Mouse (Mus musculus): Measurements from ENCODE around the gene Usp37. TPM values are rescaled to one million over a fixed set of nuclear protein-coding genes. Genes with fewer than 3 reads are reported as not detected.

Usp37 gene
- polyA plus RNA-seq, 1 experiment from 2014 or later, result 28.1 TPM

DNA sequence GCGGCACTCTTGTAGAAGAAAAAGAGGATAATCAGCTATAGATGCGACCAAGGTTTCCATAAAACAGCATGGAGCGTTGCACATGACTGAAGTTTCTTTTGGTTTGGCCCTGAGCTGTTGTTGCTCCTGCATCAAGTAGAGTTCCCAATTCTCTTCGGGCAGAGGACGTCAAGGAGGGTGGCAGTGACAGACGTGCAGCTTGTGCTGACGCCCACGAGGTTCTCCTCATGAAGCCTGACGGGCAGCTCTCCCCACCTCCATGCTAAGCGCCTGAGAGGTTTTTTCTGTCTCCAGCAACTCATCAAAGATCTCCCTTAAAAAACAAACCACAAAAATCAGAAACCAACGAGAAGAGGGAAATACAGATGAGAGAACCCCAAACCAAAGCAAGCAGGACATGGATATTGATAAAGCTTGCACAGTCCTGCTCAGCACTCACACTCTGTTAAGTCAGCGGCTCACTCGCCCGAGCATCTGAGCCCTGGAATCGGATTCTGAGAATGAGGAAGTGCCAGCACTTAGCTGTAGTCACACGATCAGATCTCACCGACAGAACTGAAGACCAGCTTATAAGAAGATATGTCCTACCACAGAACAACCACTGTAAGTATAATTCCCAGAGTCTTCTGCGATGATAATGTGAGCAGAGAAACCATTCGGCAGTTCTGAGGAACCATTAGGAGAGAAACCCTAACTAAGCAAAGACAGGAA is 104.8 kb downstream of the Usp37 start:
- ATAC-seq (ENCODE audit: low FRiP score), result no peak
- 90% methylated on average over 19 of the region's 19 CpGs for WGBS
- Histone ChIP-seq H3K27me3 (no peaks in the 10 kb centered on the region), H3K27ac (no peak overlapping the region), H3K4me3 (no peak overlapping the region), H3K9ac (no peak overlapping the region), H3K9me3 (no peaks in the 10 kb centered on the region), H3K36me3 (peaks cover 69% of the 10 kb centered on the region), H3K4me2 (no peak overlapping the region), H3K4me1 (replicated peaks) (no peaks in the 10 kb centered on the region)

DNA sequence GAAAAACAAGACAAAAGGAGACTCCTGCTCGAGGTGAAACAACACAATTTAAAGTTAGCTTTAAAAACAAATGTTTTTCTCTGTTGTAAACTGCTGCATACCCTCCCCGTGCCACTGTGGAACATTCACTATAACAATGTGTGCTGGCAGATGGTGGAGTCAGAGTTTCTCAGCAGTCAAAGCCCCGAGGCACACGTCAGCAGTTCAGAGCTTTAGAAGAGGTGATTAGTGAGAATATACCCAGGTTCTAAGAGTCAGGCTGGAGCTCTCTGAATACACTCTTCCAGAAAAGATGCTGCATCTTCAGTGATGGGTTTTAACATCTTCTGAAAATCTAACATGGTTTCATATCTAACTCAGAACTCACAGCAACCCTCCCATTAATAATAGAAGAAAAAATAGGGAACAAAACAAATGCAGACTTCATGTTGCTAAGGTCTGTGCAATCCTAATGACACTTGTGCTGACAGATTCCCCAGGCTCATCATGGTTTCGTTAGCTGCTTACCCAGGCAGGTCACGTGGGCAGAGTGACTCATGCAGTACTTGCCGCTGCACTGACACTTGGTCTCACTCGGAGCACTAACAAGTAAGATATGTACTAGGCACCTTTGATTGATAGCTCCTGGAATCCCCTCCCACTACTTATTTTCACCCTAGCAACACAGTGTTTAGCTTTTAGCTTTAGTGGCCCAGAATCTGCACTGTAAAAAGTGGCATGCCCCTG is 106.2 kb downstream of the Usp37 start:
- H3K9ac ChIP-seq, result no peak overlapping the region
- H3K27ac ChIP-seq, result peak overlapping the region; percentile 35; the same call in 1 of the 2 replicates
- no peaks in the 10 kb centered on the region for H3K27me3 ChIP-seq
- ATAC-seq (ENCODE audit: low FRiP score), result no peak
- H3K9me3 ChIP-seq, result no peaks in the 10 kb centered on the region
- WGBS, result 77% methylated on average over 8 of the region's 8 CpGs
- no peaks in the 10 kb centered on the region for H3K4me1 ChIP-seq (replicated peaks)
- H3K4me3 ChIP-seq, result no peak overlapping the region
- no peak overlapping the region for H3K4me2 ChIP-seq
- peaks cover 72% of the 10 kb centered on the region for H3K36me3 ChIP-seq

DNA sequence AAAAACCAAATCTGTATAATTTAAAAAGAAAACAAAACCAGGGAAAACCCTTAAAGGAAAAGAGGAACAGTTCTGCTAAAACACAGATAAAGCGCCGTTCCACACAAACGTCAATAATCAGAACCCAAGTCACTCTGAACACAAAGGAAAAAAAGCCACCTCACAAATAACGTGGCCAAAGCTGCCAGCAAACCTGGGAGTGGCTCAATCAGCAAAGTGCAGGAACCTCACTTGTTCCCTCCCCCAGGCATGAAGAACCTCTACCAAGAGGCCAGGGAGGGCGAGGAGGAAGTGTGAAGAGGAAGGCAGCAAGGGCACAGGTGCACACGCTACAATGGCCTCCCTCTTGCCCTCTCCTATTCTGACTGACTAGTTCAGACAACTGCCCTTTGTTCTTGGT is 108.5 kb downstream of the Usp37 start:
- no peak for ATAC-seq (ENCODE audit: low FRiP score)
- 91% methylated on average over 6 of the region's 6 CpGs for WGBS
- H3K4me1 ChIP-seq (replicated peaks), result no peaks in the 10 kb centered on the region
- no peaks in the 10 kb centered on the region for H3K9me3 ChIP-seq
- peaks cover 56% of the 10 kb centered on the region for H3K36me3 ChIP-seq
- no peak overlapping the region for H3K4me3 ChIP-seq
- H3K27me3 ChIP-seq, result no peaks in the 10 kb centered on the region
- no peak overlapping the region for H3K9ac ChIP-seq
- H3K4me2 ChIP-seq, result no peak overlapping the region
- no peak overlapping the region for H3K27ac ChIP-seq

DNA sequence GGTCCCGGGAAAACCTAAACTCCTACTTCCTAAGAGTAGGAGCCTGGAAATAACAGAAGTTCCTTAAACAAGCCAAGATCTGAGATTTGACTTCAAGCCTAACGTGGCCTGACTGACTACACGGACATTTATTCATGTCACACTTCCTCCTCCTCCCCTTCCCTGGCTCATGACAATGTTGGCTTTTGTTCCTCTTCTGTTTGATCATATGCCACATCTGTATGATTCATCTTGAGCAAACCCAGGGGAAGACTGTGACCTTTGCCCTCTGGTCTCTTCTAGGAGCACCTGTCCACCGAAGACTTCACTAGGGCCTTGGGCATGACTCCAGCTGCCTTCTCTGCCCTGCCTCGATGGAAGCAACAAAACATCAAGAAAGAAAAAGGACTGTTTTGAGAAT is 109.5 kb downstream of the Usp37 start:
- no peak overlapping the region for H3K4me3 ChIP-seq
- no peaks in the 10 kb centered on the region for H3K4me1 ChIP-seq (replicated peaks)
- H3K27me3 ChIP-seq, result no peaks in the 10 kb centered on the region
- H3K9me3 ChIP-seq, result no peaks in the 10 kb centered on the region
- ATAC-seq (ENCODE audit: low FRiP score), result no peak
- no peak overlapping the region for H3K9ac ChIP-seq
- H3K36me3 ChIP-seq, result peaks cover 48% of the 10 kb centered on the region
- no peak overlapping the region for H3K27ac ChIP-seq
- H3K4me2 ChIP-seq, result no peak overlapping the region
- WGBS, result 74% methylated on average over 5 of the region's 5 CpGs

DNA sequence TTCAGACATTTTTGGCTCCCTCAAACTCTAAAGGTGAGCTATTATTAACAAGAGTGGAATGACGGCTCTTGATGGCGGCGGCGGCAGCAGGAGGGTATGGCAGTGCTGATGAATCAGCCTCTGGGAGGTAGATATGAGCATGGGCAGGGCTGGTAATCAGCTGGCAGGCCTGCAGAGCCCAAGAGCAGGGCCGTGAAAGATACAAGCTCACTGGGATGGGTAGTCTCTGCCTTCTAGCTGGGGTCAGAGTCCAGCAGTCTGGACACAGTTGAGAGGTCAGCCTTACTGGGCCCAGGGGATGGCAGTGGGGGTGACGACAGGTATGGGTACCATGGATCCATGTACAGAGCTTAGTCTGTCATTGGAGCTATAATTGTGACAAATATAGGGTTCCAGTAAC is 110.9 kb downstream of the Usp37 start:
- H3K4me3 ChIP-seq, result no peak overlapping the region
- WGBS, result 86% methylated on average over 6 of the region's 6 CpGs

DNA sequence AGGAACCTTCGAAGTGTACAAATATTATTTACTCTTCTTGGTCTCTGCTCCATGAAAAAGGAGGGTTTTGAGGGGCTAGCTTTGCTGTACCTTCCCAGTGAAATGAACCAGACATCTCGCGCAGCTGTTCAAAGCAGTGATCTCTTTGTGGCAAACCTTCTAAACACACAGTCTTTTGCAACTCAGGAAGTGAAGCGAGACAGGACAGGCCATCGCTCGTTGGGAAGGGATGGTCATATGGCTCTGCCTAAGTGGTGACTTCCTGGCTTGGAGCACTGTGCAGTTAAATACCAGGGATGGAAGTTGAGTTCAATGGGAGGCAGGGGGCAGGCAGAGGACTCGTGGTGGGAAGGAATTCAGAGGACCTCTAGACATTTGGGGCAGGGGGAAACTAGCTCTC is 118.2 kb downstream of the Usp37 start:
- H3K27me3 ChIP-seq, result no peaks in the 10 kb centered on the region
- H3K36me3 ChIP-seq, result no peaks in the 10 kb centered on the region
- H3K4me1 ChIP-seq (replicated peaks), result peaks cover 6% of the 10 kb centered on the region; the same call in 1 of the 2 replicates
- H3K4me2 ChIP-seq, result no peak overlapping the region
- no peak overlapping the region for H3K4me3 ChIP-seq
- 77% methylated on average over 7 of the region's 7 CpGs for WGBS
- H3K27ac ChIP-seq, result no peak overlapping the region
- no peak for ATAC-seq (ENCODE audit: low FRiP score)
- no peaks in the 10 kb centered on the region for H3K9me3 ChIP-seq
- no peak overlapping the region for H3K9ac ChIP-seq

More for the DNA sequence above, 110.9 kb downstream of the Usp37 start:
- Histone ChIP-seq H3K4me1 (replicated peaks) (no peaks in the 10 kb centered on the region), H3K36me3 (peaks cover 35% of the 10 kb centered on the region), H3K27me3 (no peaks in the 10 kb centered on the region), H3K27ac (no peak overlapping the region), H3K9ac (no peak overlapping the region), H3K9me3 (no peaks in the 10 kb centered on the region), H3K4me2 (no peak overlapping the region)
- no peak for ATAC-seq (ENCODE audit: low FRiP score)

DNA sequence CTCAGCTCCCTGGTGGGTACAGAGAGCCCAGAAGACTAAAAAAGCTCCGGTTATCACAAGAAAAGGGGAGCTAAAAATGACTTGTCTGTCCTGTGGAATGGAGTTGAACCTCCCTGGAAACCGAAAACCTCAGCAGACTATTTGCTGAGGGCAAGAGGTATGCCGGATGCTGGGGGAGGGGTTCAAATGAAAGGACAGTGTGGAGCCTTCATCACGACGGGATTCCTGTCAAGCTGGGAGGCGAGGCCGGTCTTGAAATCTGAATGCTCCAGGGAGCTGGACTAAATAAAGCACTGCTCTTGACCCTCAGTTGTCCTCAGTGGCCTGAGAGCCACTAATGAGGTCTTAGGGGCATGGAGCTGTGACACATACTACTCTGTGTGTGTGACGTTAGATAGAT is 120.9 kb downstream of the Usp37 start:
- ATAC-seq (ENCODE audit: low FRiP score), result no peak
- Histone ChIP-seq H3K9ac (no peak overlapping the region), H3K4me2 (no peak overlapping the region), H3K9me3 (no peaks in the 10 kb centered on the region), H3K27ac (no peak overlapping the region), H3K36me3 (no peaks in the 10 kb centered on the region), H3K4me3 (no peak overlapping the region), H3K27me3 (no peaks in the 10 kb centered on the region), H3K4me1 (replicated peaks) (peaks cover 11% of the 10 kb centered on the region; the same call in 1 of the 2 replicates)
- WGBS, result 24% methylated on average over 8 of the region's 8 CpGs

DNA sequence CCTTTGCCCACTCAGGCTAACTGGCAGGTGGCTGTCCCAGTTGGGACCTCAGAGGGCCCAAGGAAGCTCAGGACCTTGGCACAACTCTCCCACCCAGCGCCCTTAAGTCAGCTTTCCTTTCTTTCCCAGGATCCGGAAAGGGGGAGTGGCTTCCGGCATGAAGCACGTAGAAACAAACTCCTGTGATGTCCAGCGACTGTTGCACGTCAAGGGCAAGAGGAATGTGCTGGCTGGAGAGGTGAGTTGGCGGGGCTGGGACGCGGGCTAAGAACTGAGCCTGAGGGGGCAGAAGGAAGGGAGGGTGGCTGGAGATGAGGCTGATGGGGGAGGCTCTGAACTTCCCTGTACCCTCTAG is 124.7 kb downstream of the Usp37 start:
- no peak overlapping the region for H3K4me3 ChIP-seq
- WGBS, result 83% methylated on average over 9 of the region's 9 CpGs
- peaks cover 11% of the 10 kb centered on the region; the same call in 1 of the 2 replicates for H3K4me1 ChIP-seq (replicated peaks)
- no peaks in the 10 kb centered on the region for H3K9me3 ChIP-seq
- no peak for ATAC-seq (ENCODE audit: low FRiP score)
- no peaks in the 10 kb centered on the region for H3K27me3 ChIP-seq
- H3K9ac ChIP-seq, result no peak overlapping the region
- H3K27ac ChIP-seq, result no peak overlapping the region
- no peaks in the 10 kb centered on the region for H3K36me3 ChIP-seq
- no peak overlapping the region for H3K4me2 ChIP-seq

DNA sequence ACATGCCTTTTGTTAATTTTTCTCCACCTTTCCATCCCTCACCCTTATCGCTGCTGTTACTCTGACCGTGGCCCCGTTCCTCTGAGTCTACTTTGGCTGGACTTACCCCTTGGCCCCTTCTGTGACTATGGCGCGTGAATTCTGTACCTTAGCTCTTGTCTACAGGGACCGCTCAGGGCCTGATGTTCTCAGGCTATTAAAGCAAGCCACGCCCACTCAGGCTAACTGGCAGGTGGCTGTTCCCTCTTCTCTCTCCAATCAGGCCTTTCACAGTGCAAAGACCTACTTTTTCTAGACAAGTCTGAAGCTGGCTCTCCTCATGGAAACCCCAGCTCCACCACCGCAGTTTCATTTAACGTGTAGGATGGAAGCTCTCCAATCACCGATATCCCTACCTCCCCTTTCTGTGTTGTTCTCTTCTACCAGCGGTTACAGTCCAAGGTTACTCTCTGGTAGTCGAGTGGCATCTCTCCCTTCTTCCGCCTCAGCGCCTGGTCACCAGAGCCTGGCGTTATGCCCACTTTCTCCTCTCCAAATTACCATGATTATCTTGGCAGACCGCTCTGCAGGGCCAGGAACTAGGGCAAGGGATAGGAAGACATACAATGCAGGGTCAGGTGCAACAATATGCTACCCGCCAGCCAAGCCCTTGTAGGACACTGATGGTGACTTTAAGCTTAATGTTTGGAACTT is 125.2 kb downstream of the Usp37 start:
- 80% methylated on average over 17 of the region's 17 CpGs for WGBS
- H3K9me3 ChIP-seq, result no peaks in the 10 kb centered on the region
- no peaks in the 10 kb centered on the region for H3K36me3 ChIP-seq
- no peaks in the 10 kb centered on the region for H3K27me3 ChIP-seq
- no peak for ATAC-seq (ENCODE audit: low FRiP score)
- H3K27ac ChIP-seq, result no peak overlapping the region
- no peak overlapping the region for H3K9ac ChIP-seq
- H3K4me2 ChIP-seq, result no peak overlapping the region
- peaks cover 11% of the 10 kb centered on the region; the same call in 1 of the 2 replicates for H3K4me1 ChIP-seq (replicated peaks)
- no peak overlapping the region for H3K4me3 ChIP-seq

DNA sequence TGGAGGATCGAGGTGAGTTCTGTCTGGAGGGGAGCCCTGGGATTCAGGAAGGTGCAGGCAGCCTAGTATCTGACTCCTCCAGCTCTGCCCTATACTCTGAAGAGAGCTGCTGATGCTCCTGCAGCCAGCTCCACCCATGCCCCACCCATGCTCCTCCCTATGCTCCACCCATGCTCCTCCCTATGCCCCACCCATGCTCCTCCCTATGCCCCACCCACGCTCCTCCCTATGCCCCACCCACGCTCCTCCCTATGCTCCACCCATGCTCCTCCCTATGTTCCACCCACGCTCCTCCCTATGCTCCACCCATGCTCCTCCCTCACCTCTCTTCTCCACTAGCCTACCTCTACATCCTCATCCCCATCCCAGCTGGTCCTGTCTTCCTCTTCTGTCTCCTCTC is 128.9 kb downstream of the Usp37 start:
- no peak overlapping the region for H3K4me2 ChIP-seq
- no peaks in the 10 kb centered on the region for H3K9me3 ChIP-seq
- H3K9ac ChIP-seq, result no peak overlapping the region

DNA sequence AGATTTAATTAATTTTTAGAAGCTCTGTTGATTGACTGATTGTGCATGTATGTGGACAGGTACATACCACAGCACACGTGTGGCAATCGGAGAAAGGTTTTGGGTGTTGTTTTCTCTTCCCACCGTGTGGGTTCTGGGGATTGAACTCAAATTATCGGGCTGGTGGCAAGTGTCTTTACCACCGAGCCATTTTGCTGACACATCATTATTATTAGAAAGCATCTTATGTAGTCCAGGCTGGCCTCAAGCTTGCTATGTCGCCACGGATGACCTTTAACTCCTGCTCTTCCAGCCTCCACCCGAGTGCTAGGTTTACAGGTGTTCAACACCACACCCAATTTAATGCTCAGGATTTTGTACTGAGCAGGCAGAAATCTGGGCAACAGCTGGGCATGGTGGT is 131.4 kb downstream of the Usp37 start:
- H3K9ac ChIP-seq, result no peak overlapping the region
- H3K27me3 ChIP-seq, result no peaks in the 10 kb centered on the region
- H3K27ac ChIP-seq, result no peak overlapping the region
- H3K36me3 ChIP-seq, result no peaks in the 10 kb centered on the region
- H3K4me1 ChIP-seq (replicated peaks), result no peaks in the 10 kb centered on the region
- 83% methylated on average over 8 of the region's 8 CpGs for WGBS
- H3K9me3 ChIP-seq, result no peaks in the 10 kb centered on the region
- no peak for ATAC-seq (ENCODE audit: low FRiP score)
- no peak overlapping the region for H3K4me2 ChIP-seq
- no peak overlapping the region for H3K4me3 ChIP-seq

More for the DNA sequence above, 128.9 kb downstream of the Usp37 start:
- Histone ChIP-seq H3K27me3 (no peaks in the 10 kb centered on the region), H3K36me3 (no peaks in the 10 kb centered on the region), H3K4me3 (no peak overlapping the region), H3K27ac (no peak overlapping the region), H3K4me1 (replicated peaks) (0 out of 2 replicates have a peak, but pooled peaks cover 5% of the 10 kb centered on the region)
- WGBS, result 49% methylated on average over 4 of the region's 4 CpGs
- ATAC-seq (ENCODE audit: low FRiP score), result no peak

DNA sequence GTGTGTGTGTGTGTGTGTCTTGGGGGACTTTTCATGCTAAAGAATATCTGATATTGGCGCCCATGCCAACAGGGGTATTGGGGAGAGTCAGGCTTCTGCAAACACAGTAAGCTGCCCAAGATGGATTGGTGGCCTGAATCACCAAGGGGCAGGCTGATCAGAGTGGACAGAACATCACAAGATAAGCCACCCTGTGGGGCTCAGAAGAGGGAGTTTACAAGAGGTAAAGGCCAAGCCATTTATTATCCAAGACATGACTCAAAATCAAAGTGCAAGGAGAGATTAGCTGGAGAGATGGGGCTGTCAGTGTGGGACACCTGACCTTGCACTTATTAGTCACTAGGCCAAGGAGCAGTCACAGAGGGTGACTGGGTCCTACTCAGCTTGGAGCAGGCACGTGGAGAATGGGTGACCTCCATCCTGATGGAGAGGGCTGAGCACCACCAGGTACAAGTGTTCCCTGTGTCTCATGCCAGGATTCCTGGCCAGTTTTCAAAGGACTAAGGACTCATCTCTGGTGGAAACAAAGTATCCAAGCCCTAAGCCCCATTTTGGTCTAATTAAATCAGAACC is 132.2 kb downstream of the Usp37 start:
- no peak overlapping the region for H3K9ac ChIP-seq
- H3K4me1 ChIP-seq (replicated peaks), result no peaks in the 10 kb centered on the region
- ATAC-seq (ENCODE audit: low FRiP score), result no peak
- no peaks in the 10 kb centered on the region for H3K27me3 ChIP-seq
- H3K4me3 ChIP-seq, result no peak overlapping the region
- no peaks in the 10 kb centered on the region for H3K9me3 ChIP-seq
- WGBS, result 62% methylated on average over 2 of the region's 2 CpGs
- no peak overlapping the region for H3K4me2 ChIP-seq
- H3K27ac ChIP-seq, result no peak overlapping the region
- no peaks in the 10 kb centered on the region for H3K36me3 ChIP-seq
